Mouse (Mus musculus): ENCODE measurements at regions not wholly inside any gene's neighbourhood (a gene's known extent, or its start where the extent isn't known, plus 50 kb on each side); places are given as distances from the start of the nearest gene placed in this dataset.

GRCm38 (mm10) chr5:149845256-149845655 lies 167.2 kb downstream of the B3glct start:
- DNase-seq (ENCODE audit: low read depth, low spot score): no peak
- H3K27ac ChIP-seq (ENCODE audit: insufficient read depth, low read depth, low read length, poor library complexity, severe bottlenecking): no peak overlapping the region
- H3K4me3 ChIP-seq (ENCODE audit: insufficient read depth in 1 of 2, low read depth in 1 of 2, low read length in 2 of 2, poor library complexity in 1 of 2, severe bottlenecking in 1 of 2): no peak overlapping the region
- no peak overlapping the region for H3K9ac ChIP-seq (ENCODE audit: insufficient read depth, low read depth, low read length, poor library complexity, severe bottlenecking)
- H3K9me3 ChIP-seq (ENCODE audit: control insufficient read depth, insufficient read depth, low read depth, low read length): no peaks in the 10 kb centered on the region
- no peaks in the 10 kb centered on the region for H3K36me3 ChIP-seq (ENCODE audit: control insufficient read depth, insufficient read depth, low read length, poor library complexity, severe bottlenecking)
- TF ChIP-seq ZNF384 (IDR thresholded peaks at IDR 0.05; ENCODE audit: low read depth, low read length) (no peak), CHD2 (IDR thresholded peaks at IDR 0.05; ENCODE audit: low read depth, low read length) (no peak), HCFC1 (IDR thresholded peaks at IDR 0.05; ENCODE audit: borderline replicate concordance, insufficient read depth, low read length) (no peak), ZC3H11A (IDR thresholded peaks at IDR 0.05; ENCODE audit: borderline replicate concordance, low read depth, low read length) (no peak), MAFK (IDR thresholded peaks at IDR 0.05; ENCODE audit: insufficient read depth, low read depth, low read length) (no peak)
- peaks cover 5 to 8% of the 10 kb centered on the region in 2 experiments; a peak in 2 of 4 replicates for H3K4me1 ChIP-seq (ENCODE audit: control insufficient read depth in 2 of 2, insufficient read depth in 2 of 2, low read length in 2 of 2, poor library complexity in 1 of 2)
- in situ Hi-C loops (cut with MboI; ENCODE audit: low sequenced_read_pairs in 2 of 2, unreplicated experiment in 2 of 2): no loop called here

GRCm38 (mm10) chr5:149848465-149848864 lies 170.0 kb upstream of the Rxfp2 start:
- Histone ChIP-seq H3K36me3 (ENCODE audit: control insufficient read depth, insufficient read depth, low read length, poor library complexity, severe bottlenecking) (no peaks in the 10 kb centered on the region), H3K9ac (ENCODE audit: insufficient read depth, low read depth, low read length, poor library complexity, severe bottlenecking) (no peak overlapping the region), H3K27ac (ENCODE audit: insufficient read depth, low read depth, low read length, poor library complexity, severe bottlenecking) (no peak overlapping the region), H3K4me3 (ENCODE audit: insufficient read depth in 1 of 2, low read depth in 1 of 2, low read length in 2 of 2, poor library complexity in 1 of 2, severe bottlenecking in 1 of 2) (no peak overlapping the region), H3K4me1 (ENCODE audit: control insufficient read depth in 2 of 2, insufficient read depth in 2 of 2, low read length in 2 of 2, poor library complexity in 1 of 2) (peaks cover 3 to 4% of the 10 kb centered on the region in 2 experiments; a peak in 1 of 4 replicates), H3K9me3 (ENCODE audit: control insufficient read depth, insufficient read depth, low read depth, low read length) (no peaks in the 10 kb centered on the region)
- no peak for DNase-seq (ENCODE audit: low read depth, low spot score)
- TF ChIP-seq ZC3H11A (IDR thresholded peaks at IDR 0.05; ENCODE audit: borderline replicate concordance, low read depth, low read length): no peak
- no peak for TF ChIP-seq MAFK (IDR thresholded peaks at IDR 0.05; ENCODE audit: insufficient read depth, low read depth, low read length)
- TF ChIP-seq CHD2 (IDR thresholded peaks at IDR 0.05; ENCODE audit: low read depth, low read length): no peak
- no peak for TF ChIP-seq HCFC1 (IDR thresholded peaks at IDR 0.05; ENCODE audit: borderline replicate concordance, insufficient read depth, low read length)
- no peak for TF ChIP-seq ZNF384 (IDR thresholded peaks at IDR 0.05; ENCODE audit: low read depth, low read length)
- in situ Hi-C loops (cut with MboI; ENCODE audit: low sequenced_read_pairs in 2 of 2, unreplicated experiment in 2 of 2): no loop called here

GRCm38 (mm10) chr5:149851011-149851410 lies 167.5 kb upstream of the Rxfp2 start:
- Histone ChIP-seq H3K36me3 (ENCODE audit: control insufficient read depth, insufficient read depth, low read length, poor library complexity, severe bottlenecking) (no peaks in the 10 kb centered on the region), H3K9me3 (ENCODE audit: control insufficient read depth, insufficient read depth, low read depth, low read length) (no peaks in the 10 kb centered on the region), H3K27ac (ENCODE audit: insufficient read depth, low read depth, low read length, poor library complexity, severe bottlenecking) (no peak overlapping the region), H3K4me3 (ENCODE audit: insufficient read depth in 1 of 2, low read depth in 1 of 2, low read length in 2 of 2, poor library complexity in 1 of 2, severe bottlenecking in 1 of 2) (no peak overlapping the region), H3K9ac (ENCODE audit: insufficient read depth, low read depth, low read length, poor library complexity, severe bottlenecking) (no peak overlapping the region), H3K4me1 (ENCODE audit: control insufficient read depth in 2 of 2, insufficient read depth in 2 of 2, low read length in 2 of 2, poor library complexity in 1 of 2) (peaks cover 0 to 4% of the 10 kb centered on the region in 2 experiments; a peak in 1 of 4 replicates)
- no peak for TF ChIP-seq CHD2 (IDR thresholded peaks at IDR 0.05; ENCODE audit: low read depth, low read length)
- TF ChIP-seq HCFC1 (IDR thresholded peaks at IDR 0.05; ENCODE audit: borderline replicate concordance, insufficient read depth, low read length): no peak
- no peak for TF ChIP-seq ZNF384 (IDR thresholded peaks at IDR 0.05; ENCODE audit: low read depth, low read length)
- TF ChIP-seq ZC3H11A (IDR thresholded peaks at IDR 0.05; ENCODE audit: borderline replicate concordance, low read depth, low read length): no peak
- TF ChIP-seq MAFK (IDR thresholded peaks at IDR 0.05; ENCODE audit: insufficient read depth, low read depth, low read length): no peak
- in situ Hi-C loops (cut with MboI; ENCODE audit: low sequenced_read_pairs in 2 of 2, unreplicated experiment in 2 of 2): no loop called here
- peak; percentile 82 for DNase-seq (ENCODE audit: low read depth, low spot score)

GRCm38 (mm10) chr5:149852516-149852915 lies 166.0 kb upstream of the Rxfp2 start:
- H3K27ac ChIP-seq (ENCODE audit: insufficient read depth, low read depth, low read length, poor library complexity, severe bottlenecking): no peak overlapping the region
- TF ChIP-seq MAFK (IDR thresholded peaks at IDR 0.05; ENCODE audit: insufficient read depth, low read depth, low read length) (no peak), CHD2 (IDR thresholded peaks at IDR 0.05; ENCODE audit: low read depth, low read length) (no peak), ZC3H11A (IDR thresholded peaks at IDR 0.05; ENCODE audit: borderline replicate concordance, low read depth, low read length) (no peak)
- in situ Hi-C loops (cut with MboI; ENCODE audit: low sequenced_read_pairs in 2 of 2, unreplicated experiment in 2 of 2): no loop called here

GRCm38 (mm10) chr5:149856101-149856500 lies 162.4 kb upstream of the Rxfp2 start:
- H3K27ac ChIP-seq (ENCODE audit: insufficient read depth, low read depth, low read length, poor library complexity, severe bottlenecking): no peak overlapping the region
- H3K4me1 ChIP-seq (ENCODE audit: control insufficient read depth in 2 of 2, insufficient read depth in 2 of 2, low read length in 2 of 2, poor library complexity in 1 of 2): no peaks in the 10 kb centered on the region; a peak in 1 of 4 replicates
- no peak overlapping the region for H3K4me3 ChIP-seq (ENCODE audit: insufficient read depth in 1 of 2, low read depth in 1 of 2, low read length in 2 of 2, poor library complexity in 1 of 2, severe bottlenecking in 1 of 2)
- TF ChIP-seq HCFC1 (IDR thresholded peaks at IDR 0.05; ENCODE audit: borderline replicate concordance, insufficient read depth, low read length) (no peak), ZC3H11A (IDR thresholded peaks at IDR 0.05; ENCODE audit: borderline replicate concordance, low read depth, low read length) (no peak), ZNF384 (IDR thresholded peaks at IDR 0.05; ENCODE audit: low read depth, low read length) (no peak), MAFK (IDR thresholded peaks at IDR 0.05; ENCODE audit: insufficient read depth, low read depth, low read length) (no peak), CHD2 (IDR thresholded peaks at IDR 0.05; ENCODE audit: low read depth, low read length) (no peak)
- H3K36me3 ChIP-seq (ENCODE audit: control insufficient read depth, insufficient read depth, low read length, poor library complexity, severe bottlenecking): no peaks in the 10 kb centered on the region
- no peak for DNase-seq (ENCODE audit: low read depth, low spot score)
- H3K9ac ChIP-seq (ENCODE audit: insufficient read depth, low read depth, low read length, poor library complexity, severe bottlenecking): no peak overlapping the region
- in situ Hi-C loops (cut with MboI; ENCODE audit: low sequenced_read_pairs in 2 of 2, unreplicated experiment in 2 of 2): no loop called here
- no peaks in the 10 kb centered on the region for H3K9me3 ChIP-seq (ENCODE audit: control insufficient read depth, insufficient read depth, low read depth, low read length)

More at GRCm38 (mm10) chr5:149852516-149852915, 166.0 kb upstream of the Rxfp2 start:
- H3K4me3 ChIP-seq (ENCODE audit: insufficient read depth in 1 of 2, low read depth in 1 of 2, low read length in 2 of 2, poor library complexity in 1 of 2, severe bottlenecking in 1 of 2): no peak overlapping the region
- no peak for DNase-seq (ENCODE audit: low read depth, low spot score)
- peaks cover 0 to 4% of the 10 kb centered on the region in 2 experiments; a peak in 1 of 4 replicates for H3K4me1 ChIP-seq (ENCODE audit: control insufficient read depth in 2 of 2, insufficient read depth in 2 of 2, low read length in 2 of 2, poor library complexity in 1 of 2)
- H3K9me3 ChIP-seq (ENCODE audit: control insufficient read depth, insufficient read depth, low read depth, low read length): no peaks in the 10 kb centered on the region
- H3K9ac ChIP-seq (ENCODE audit: insufficient read depth, low read depth, low read length, poor library complexity, severe bottlenecking): no peak overlapping the region
- no peaks in the 10 kb centered on the region for H3K36me3 ChIP-seq (ENCODE audit: control insufficient read depth, insufficient read depth, low read length, poor library complexity, severe bottlenecking)

All from ES-E14 (cell line).